Mouse (Mus musculus) limb, embryonic 12.5 days (tissue): ENCODE measurements around the gene Arhgef15. TPM values are rescaled to one million over a fixed set of nuclear protein-coding genes. Genes with fewer than 3 reads are reported as not detected.

ENCODE experiments used
- ATAC-seq: fragments of 200-750 bp; cut with Nextera tagmentation; 2 replicates; pipeline ENCODE4 v1.8.0; 2017; ENCODE audit warnings: low read depth, moderate TSS enrichment; ENCODE audit not compliant: insufficient number of reproducible peaks, insufficient read depth, low FRiP score, low TSS enrichment
- H3K27ac ChIP-seq: fragments of 300-500 bp; sonication (generic); 2 replicates; pipeline ENCODE4 v1.5.1; 2016; ENCODE audit warnings: mild to moderate bottlenecking, moderate library complexity
- H3K27me3 ChIP-seq: fragments of 300-500 bp; sonication (generic); 2 replicates; pipeline ENCODE4 v1.6.1; 2016; ENCODE audit warnings: mild to moderate bottlenecking, moderate library complexity
- H3K36me3 ChIP-seq: fragments of 300-500 bp; sonication (generic); 2 replicates; pipeline ENCODE4 v1.6.1; 2016; ENCODE audit warnings: mild to moderate bottlenecking, moderate library complexity
- H3K4me1 ChIP-seq: fragments of 300-500 bp; sonication (generic); replicated peaks from 2 replicates; pipeline ENCODE4 v1.6.1; 2016
- H3K4me2 ChIP-seq: fragments of 300-500 bp; sonication (generic); 2 replicates; pipeline ENCODE4 v1.6.1; 2016; ENCODE audit warnings: mild to moderate bottlenecking, moderate library complexity
- H3K4me3 ChIP-seq: fragments of 300-500 bp; sonication (generic); replicated peaks from 2 replicates; pipeline ENCODE4 v1.5.1; 2016; ENCODE audit warnings: mild to moderate bottlenecking
- H3K9ac ChIP-seq: fragments of 300-500 bp; sonication (generic); replicated peaks from 2 replicates; pipeline ENCODE4 v1.6.1; 2016; ENCODE audit warnings: mild to moderate bottlenecking, moderate library complexity
- H3K9me3 ChIP-seq: fragments of 300-500 bp; sonication (generic); 2 replicates; pipeline ENCODE4 v1.6.1; 2016; ENCODE audit warnings: mild to moderate bottlenecking, moderate library complexity
- WGBS: fragments of 180-500 bp; shearing (Covaris S2); methylation state at CpG from one replicate; pipeline ENCODE4 v1.1.7; 2016; 5-methylcytosine and 5-hydroxymethylcytosine counted together
- polyA plus RNA-seq: library from polyadenylated mRNA; unstranded; fragments of >200 nt; fragmentation: Nextera tagmentation; extraction: Ambion mirVana; gene quantifications from 2 replicates; pipeline ENCODE4 v1.2.1, GENCODE M21; 2016

Gene Arhgef15
- polyA plus RNA-seq, 1 experiment from 2014 or later: 6.1 TPM

- no peaks in the 10 kb centered on the region for H3K27me3 ChIP-seq
- ATAC-seq: no peak
- H3K4me2 ChIP-seq: no peak overlapping the region
- H3K36me3 ChIP-seq: no peaks in the 10 kb centered on the region
- H3K27ac ChIP-seq: no peak overlapping the region
- H3K4me3 ChIP-seq: no peak overlapping the region
- no peaks in the 10 kb centered on the region for H3K9me3 ChIP-seq
- peaks cover 18% of the 10 kb centered on the region for H3K4me1 ChIP-seq
- no peak overlapping the region for H3K9ac ChIP-seq
- WGBS: 95% methylated on average over 4 of the region's 4 CpGs
Measured at GRCm38 (mm10) chr11:68914566-68914965, 42.7 kb downstream of the Arhgef15 start.

DNA sequence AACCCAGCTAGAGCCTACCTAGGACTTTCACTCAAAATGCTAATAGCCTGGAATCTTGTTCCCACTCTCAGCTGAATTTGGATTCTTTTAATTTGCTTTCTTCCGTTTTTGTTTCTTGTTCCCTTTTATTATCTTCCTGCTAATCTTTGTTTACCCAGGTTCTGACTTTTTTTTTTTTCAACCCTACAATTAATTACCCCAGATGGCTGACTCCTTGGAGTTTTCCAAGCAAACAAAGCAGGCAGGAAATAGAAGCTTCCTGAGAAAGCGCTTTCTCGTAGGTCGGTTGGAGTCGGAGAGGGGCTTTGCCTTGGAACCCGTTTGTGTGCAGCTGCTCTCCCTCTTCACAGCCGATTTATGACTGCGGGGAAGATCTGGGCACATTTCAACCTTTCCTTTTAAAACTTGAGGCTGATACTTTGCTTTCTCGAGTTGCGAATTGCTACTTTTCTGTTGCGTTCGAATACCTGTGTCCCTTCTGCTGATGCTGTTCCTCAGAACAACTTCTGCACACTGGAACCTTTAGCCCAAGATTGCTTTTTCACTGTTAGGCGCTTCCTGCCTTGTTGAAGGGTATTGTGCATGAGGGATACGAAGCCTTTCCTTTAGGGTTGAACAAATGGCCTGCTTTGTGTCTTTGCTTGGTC lies 45.6 kb downstream of the Arhgef15 start:
- Histone ChIP-seq H3K27ac (peak overlapping the region; percentile 87), H3K4me2 (no peak overlapping the region), H3K4me3 (no peak overlapping the region), H3K9ac (no peak overlapping the region), H3K9me3 (no peaks in the 10 kb centered on the region), H3K27me3 (no peaks in the 10 kb centered on the region), H3K4me1 (peaks cover 18% of the 10 kb centered on the region), H3K36me3 (peaks cover 10% of the 10 kb centered on the region)
- 33% methylated on average over 14 of the region's 14 CpGs for WGBS
- ATAC-seq: no peak

- WGBS: 41% methylated on average over 7 of the region's 7 CpGs
- Histone ChIP-seq H3K27ac (peak overlapping the region; percentile 54; the same call in 1 of the 2 replicates), H3K9me3 (no peaks in the 10 kb centered on the region), H3K27me3 (no peaks in the 10 kb centered on the region), H3K4me1 (peaks cover 18% of the 10 kb centered on the region), H3K36me3 (peaks cover 37% of the 10 kb centered on the region), H3K9ac (no peak overlapping the region), H3K4me2 (no peak overlapping the region), H3K4me3 (no peak overlapping the region)
- ATAC-seq: no peak
Measured at GRCm38 (mm10) chr11:68908846-68909503, 48.3 kb downstream of the Arhgef15 start.

DNA sequence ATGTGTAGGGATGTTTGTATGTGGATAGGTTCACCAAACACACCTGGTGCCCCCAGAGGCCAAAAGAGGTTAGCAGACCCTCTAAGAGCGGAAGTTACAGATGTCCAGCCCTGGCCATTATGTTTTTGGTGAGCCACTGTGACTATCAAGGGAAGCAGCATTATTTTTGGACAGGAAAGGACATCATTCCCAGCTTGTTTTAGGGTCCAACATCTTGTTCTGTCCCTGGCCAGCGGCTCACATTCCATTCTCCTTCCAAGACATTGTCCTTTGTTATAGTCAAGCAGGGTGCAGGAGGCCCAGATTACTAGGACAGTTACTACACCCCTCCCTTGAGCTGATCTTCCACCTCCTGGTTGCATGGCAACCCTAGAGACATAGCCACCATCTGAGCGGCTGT lies 50.0 kb downstream of the Arhgef15 start:
- no peak overlapping the region for H3K27ac ChIP-seq
- no peak overlapping the region for H3K4me3 ChIP-seq
- no peaks in the 10 kb centered on the region for H3K27me3 ChIP-seq
- no peak overlapping the region for H3K4me2 ChIP-seq
- peaks cover 51% of the 10 kb centered on the region for H3K36me3 ChIP-seq
- H3K9ac ChIP-seq: no peak overlapping the region
- peaks cover 19% of the 10 kb centered on the region for H3K4me1 ChIP-seq
- no peaks in the 10 kb centered on the region for H3K9me3 ChIP-seq
- 82% methylated on average over 3 of the region's 3 CpGs for WGBS
- ATAC-seq: no peak

- no peak overlapping the region for H3K4me3 ChIP-seq
- no peaks in the 10 kb centered on the region for H3K27me3 ChIP-seq
- no peaks in the 10 kb centered on the region for H3K9me3 ChIP-seq
- H3K4me2 ChIP-seq: no peak overlapping the region
- peaks cover 11% of the 10 kb centered on the region for H3K4me1 ChIP-seq
- peak overlapping the region; percentile 25; the same call in 1 of the 2 replicates for H3K27ac ChIP-seq
- H3K9ac ChIP-seq: no peak overlapping the region
- no peak for ATAC-seq
- 85% methylated on average over 4 of the region's 4 CpGs for WGBS
- peaks cover 51% of the 10 kb centered on the region for H3K36me3 ChIP-seq
Measured at GRCm38 (mm10) chr11:68906461-68906790, 50.9 kb downstream of the Arhgef15 start.

DNA sequence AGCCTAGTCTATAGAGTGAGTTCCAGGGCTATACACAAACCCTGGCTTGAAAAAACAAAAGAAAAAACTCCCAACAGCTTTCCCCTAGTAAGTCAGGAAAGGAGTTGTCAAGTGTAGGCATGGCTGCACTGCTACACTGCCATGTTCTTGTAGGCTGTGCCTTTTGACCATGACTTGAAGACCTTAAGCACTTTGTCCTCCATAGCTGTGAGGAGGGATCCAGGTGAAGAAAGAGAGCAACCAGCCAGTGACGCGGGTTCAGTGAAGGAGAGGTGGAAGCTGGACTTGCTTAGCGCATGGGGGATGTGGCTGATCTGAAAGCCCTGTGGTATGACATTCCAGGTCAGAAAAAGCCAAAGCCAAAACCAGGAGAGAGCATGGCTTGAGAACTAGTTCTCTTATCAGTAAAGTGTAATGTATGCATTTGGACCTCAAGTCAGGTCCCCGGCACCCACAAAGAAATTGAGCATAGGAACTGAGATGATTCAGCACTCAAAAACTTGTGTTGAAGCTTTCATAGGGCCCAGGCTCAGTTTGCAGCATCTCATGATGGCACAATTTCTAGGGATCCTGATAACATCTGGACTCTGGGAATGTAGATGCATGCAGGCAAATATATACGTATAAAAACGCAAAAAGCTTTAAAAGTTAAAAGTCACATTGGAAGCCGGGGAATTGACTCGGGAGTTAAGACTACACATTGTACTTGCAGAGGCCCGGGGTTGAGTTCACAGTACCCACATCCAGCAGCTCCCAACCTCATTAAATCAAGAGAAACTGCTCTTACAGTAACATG lies 51.4 kb downstream of the Arhgef15 start:
- Histone ChIP-seq H3K9ac (no peak overlapping the region), H3K27me3 (no peaks in the 10 kb centered on the region), H3K4me1 (peaks cover 7% of the 10 kb centered on the region; the same call in 1 of the 2 replicates), H3K4me3 (no peak overlapping the region), H3K36me3 (peaks cover 51% of the 10 kb centered on the region), H3K4me2 (no peak overlapping the region), H3K9me3 (no peaks in the 10 kb centered on the region), H3K27ac (peak overlapping the region; percentile 25; the same call in 1 of the 2 replicates)
- no peak for ATAC-seq
- 91% methylated on average over 9 of the region's 9 CpGs for WGBS

GRCm38 (mm10) chr11:68905138-68905531 lies 52.1 kb downstream of the Arhgef15 start:
- H3K4me1 ChIP-seq: peaks cover 7% of the 10 kb centered on the region; the same call in 1 of the 2 replicates
- H3K9ac ChIP-seq: no peak overlapping the region
- H3K27me3 ChIP-seq: no peaks in the 10 kb centered on the region
- H3K9me3 ChIP-seq: no peaks in the 10 kb centered on the region
- no peak overlapping the region for H3K4me3 ChIP-seq
- 81% methylated on average over 3 of the region's 3 CpGs for WGBS
- peaks cover 51% of the 10 kb centered on the region for H3K36me3 ChIP-seq
- H3K27ac ChIP-seq: peak overlapping the region; percentile 62; the same call in 1 of the 2 replicates
- no peak overlapping the region for H3K4me2 ChIP-seq
- ATAC-seq: no peak

DNA sequence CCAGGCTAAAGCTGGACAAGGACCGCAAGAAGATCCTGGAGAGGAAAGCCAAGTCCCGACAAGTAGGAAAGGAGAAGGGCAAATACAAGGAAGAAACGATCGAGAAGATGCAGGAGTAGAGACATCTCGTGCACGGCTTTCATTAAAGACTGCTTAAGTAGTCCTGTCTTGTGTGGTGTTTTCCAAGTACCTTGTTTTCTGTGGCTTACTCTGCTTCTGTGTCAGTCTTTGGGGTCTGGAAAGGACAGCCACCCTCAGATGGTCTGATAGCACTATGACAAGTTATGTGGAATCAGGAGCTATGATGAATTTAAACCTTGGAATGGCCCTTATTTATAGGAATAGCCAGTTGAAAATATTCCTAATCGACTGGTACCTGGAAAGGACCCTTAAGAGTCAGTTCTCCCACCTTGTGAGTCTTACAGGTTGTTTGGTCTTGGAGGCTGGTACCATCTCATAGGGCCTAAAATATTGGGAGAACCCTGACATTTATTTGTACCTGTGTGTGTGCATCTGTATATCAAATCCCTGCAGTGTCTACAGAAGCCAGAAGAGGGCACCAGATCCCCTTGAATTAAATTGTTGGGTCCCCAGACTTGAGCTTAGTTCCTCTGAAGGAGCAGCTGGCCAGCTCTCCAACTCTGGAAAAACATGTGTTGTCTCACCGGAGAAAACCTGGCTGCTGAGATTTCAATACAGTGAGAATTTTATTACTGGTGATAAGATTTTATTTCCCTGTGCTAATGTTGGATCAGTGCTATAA lies 52.7 kb downstream of the Arhgef15 start:
- no peak overlapping the region for H3K4me2 ChIP-seq
- H3K9ac ChIP-seq: no peak overlapping the region
- ATAC-seq: no peak
- H3K27ac ChIP-seq: peak overlapping the region; percentile 62; the same call in 1 of the 2 replicates
- H3K4me3 ChIP-seq: no peak overlapping the region
- 84% methylated on average over 8 of the region's 8 CpGs for WGBS
- no peaks in the 10 kb centered on the region for H3K9me3 ChIP-seq
- peaks cover 51% of the 10 kb centered on the region for H3K36me3 ChIP-seq
- H3K27me3 ChIP-seq: 0 out of 2 replicates have a peak, but pooled peaks cover 4% of the 10 kb centered on the region
- peaks cover 7% of the 10 kb centered on the region; the same call in 1 of the 2 replicates for H3K4me1 ChIP-seq

DNA sequence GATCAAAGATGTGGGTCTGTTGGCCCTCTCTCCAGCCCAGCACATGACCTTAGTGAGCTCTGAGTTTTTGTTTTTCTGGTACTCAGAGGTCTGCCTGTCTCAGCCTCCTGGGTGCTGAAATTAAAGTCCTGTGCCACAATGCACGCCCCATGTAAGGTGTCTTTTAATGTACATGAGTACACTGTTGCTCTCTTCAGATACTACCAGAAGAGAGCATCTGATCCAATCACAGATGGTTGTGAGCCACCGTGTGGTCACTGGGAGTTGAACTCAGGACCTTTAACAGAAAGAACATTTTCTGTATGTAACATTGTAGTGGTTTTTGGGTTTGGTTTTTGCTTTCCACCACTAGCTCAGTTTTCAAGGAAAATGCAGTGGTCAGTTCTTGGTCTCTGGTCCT lies 53.5 kb downstream of the Arhgef15 start:
- no peak overlapping the region for H3K4me3 ChIP-seq
- H3K9me3 ChIP-seq: no peaks in the 10 kb centered on the region
- no peak overlapping the region for H3K27ac ChIP-seq
- peaks cover 7% of the 10 kb centered on the region; the same call in 1 of the 2 replicates for H3K4me1 ChIP-seq
- ATAC-seq: no peak
- peaks cover 51% of the 10 kb centered on the region for H3K36me3 ChIP-seq
- H3K27me3 ChIP-seq: peaks cover 4% of the 10 kb centered on the region; the same call in 1 of the 2 replicates
- H3K4me2 ChIP-seq: no peak overlapping the region
- H3K9ac ChIP-seq: no peak overlapping the region
- WGBS: 92% methylated on average over 2 of the region's 2 CpGs

DNA sequence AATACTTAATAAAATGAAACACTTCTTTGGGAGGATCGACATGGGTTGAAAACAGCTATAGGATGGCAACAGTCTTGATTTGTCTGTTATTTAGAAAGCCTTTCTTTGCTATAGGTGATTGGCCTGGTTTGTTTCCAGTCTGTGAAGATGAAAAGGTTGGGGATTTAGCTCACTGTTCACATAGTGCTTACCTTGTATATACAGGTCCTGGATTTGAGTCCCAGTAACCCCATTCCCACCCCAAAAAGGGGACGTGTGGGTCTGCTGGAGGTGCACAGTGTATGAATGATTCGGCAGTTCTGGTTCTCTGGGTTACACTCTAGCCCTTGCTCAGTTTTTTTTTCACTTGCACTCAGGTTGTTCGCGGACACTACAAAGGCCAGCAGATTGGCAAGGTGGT lies 54.5 kb downstream of the Arhgef15 start:
- WGBS: 88% methylated on average over 5 of the region's 5 CpGs
- Histone ChIP-seq H3K27me3 (peaks cover 4% of the 10 kb centered on the region; the same call in 1 of the 2 replicates), H3K9ac (peak overlapping the region; percentile 95), H3K4me1 (peaks cover 7% of the 10 kb centered on the region; the same call in 1 of the 2 replicates), H3K27ac (no peak overlapping the region), H3K4me2 (peak overlapping the region; percentile 85), H3K36me3 (peaks cover 51% of the 10 kb centered on the region), H3K9me3 (no peaks in the 10 kb centered on the region), H3K4me3 (peak overlapping the region; percentile 87)
- ATAC-seq: no peak
